Mouse (Mus musculus) C2C12 (cell line): ENCODE data around the gene Sstr3.

Experiments used
- CEBPB ChIP-seq: IDR thresholded peaks from one replicate; pipeline ENCODE4 v1.6.1; 2011; ENCODE audit warnings: low read depth, mild to moderate bottlenecking, control low read depth, moderate library complexity
- CTCF ChIP-seq: IDR thresholded peaks from one replicate; pipeline ENCODE4 v1.5.1; 2011; ENCODE audit not compliant: control insufficient read depth, insufficient read depth, insufficient read length
- USF1 ChIP-seq: IDR thresholded peaks from one replicate; pipeline ENCODE4 v1.6.1; 2011; ENCODE audit warnings: low read depth, mild to moderate bottlenecking, control low read depth, moderate library complexity

GRCm38 (mm10) chr15:78592452-78592968, 48.0 kb upstream of the Sstr3 start:
- no peak for TF ChIP-seq CTCF
- no peak for TF ChIP-seq CEBPB
- TF ChIP-seq USF1 = no peak
